Mouse (Mus musculus): ENCODE measurements around the gene Hist1h2bb.
"Not testable (repeated sequence)": the region's sequence is repeated elsewhere in the genome, so short reads cannot be mapped to it uniquely, and the experiment has no call there.

Hist1h2bb gene

DNA sequence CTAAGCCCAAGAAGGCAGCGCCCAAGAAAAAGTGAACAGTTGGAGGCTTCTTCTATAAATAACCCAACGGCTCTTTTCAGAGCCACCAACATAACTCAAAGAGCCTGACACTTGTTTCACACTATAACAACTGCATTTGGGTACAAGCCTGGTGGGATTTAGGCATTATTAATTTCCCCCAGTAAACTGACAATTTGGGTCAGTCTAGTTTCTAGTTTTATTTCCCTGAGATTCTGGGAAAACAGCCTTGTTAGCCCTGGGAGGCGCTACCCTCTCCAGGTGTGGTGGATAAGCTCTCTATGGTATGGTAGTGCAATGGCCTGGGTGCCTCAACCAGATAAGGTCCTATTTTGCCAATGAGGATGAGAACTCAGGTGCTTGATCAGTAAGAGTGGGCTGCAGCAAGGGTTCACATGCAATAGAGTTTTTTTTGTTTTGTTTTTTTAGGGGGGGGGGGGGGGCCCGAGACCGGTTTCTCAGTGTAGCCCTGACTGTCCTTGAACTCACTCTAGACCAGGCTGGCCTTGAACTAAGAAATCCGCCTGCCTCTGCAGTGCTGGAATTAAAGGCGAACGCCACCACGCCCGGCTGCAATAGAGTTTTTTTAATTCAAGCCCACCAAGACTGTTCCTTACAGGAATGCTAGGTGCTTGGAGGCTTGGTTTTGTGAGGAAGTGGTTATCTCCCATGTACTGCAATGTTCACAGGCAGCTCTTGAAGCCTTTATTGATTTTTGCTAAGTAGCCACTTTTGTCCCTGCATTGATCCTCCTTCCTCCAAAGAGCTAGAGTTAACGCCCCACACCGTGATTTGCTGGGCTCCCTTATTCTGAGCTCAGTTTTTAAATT, 18.0 kb downstream of the Hist1h2bb start:
- no peak for DNase-seq (ENCODE audit: low read depth, low spot score)

DNA sequence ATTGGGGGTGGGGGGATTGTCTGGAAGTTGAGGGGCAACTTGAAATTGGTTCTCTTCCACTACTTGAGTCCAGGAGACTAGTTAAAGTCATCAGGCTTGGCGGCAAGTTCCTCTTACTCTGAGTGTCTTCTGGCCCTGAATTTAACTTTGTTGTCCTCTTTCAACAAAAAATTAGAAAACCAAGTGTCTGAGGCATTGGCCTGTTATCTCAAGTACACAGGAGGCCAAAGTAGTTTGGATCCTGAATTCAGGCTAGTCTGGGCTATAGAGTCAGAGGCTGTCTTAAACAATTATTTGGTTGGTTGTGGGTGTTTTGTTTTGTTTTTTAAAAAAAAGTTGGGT, 18.6 kb downstream of the Hist1h2bb start:
- no peak for DNase-seq (ENCODE audit: low read depth, low spot score)

GRCm38 (mm10) chr13:23766772-23767171, 20.2 kb downstream of the Hist1h2bb start:
- no peak for DNase-seq (ENCODE audit: low read depth, low spot score)

GRCm38 (mm10) chr13:23768834-23769397, 22.4 kb downstream of the Hist1h2bb start:
- DNase-seq (ENCODE audit: low read depth, low spot score): no peak

GRCm38 (mm10) chr13:23769613-23770012, 23.1 kb downstream of the Hist1h2bb start, which contains the start of gene Trim38:
Gene Trim38, plus strand, starts transcription at chr13:23769913.
- DNase-seq (ENCODE audit: low read depth, low spot score): not testable (repeated sequence)

DNA sequence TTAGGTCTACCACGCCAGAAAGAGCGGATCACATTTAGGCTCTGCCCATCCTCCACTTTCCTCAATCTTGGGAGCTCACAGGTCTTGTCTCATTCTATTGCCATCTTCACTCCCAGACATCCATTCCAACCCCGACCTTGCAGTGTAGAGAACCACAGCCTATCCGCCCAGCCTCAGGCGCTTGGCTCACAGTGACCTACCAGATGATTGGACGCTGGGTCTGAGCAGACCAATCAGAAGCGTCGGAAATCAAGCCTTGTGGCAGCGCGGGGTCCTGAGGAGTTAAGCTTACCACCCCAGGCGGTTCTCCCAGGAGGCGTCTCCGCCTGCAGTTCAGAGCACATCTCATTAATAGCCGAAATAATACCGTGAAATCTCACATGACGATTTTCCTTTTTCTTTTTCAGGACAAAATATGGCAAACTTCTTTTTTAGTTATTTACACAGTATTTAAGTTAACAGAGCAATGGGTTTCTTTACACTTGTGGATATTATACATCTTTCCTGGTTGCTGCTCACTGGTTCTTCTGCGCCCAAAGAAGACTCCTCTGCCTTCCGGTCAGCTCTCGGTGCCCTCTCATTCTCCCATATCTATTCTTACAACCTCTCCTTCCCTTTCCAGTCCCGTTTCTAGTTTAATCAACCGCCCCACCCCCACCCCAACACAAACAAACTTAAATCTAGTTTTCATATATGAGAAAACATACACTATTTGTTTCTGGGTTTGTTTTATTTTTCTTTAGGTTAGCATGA, 26.2 kb downstream of the Hist1h2bb start:
- peak; percentile 73 for DNase-seq (ENCODE audit: low read depth, low spot score)

- DNase-seq (ENCODE audit: low read depth, low spot score): no peak
Observed at GRCm38 (mm10) chr13:23778339-23778738, 31.8 kb downstream of the Hist1h2bb start.

- no peak for DNase-seq (ENCODE audit: low read depth, low spot score)
Observed at GRCm38 (mm10) chr13:23779025-23779424, 32.5 kb downstream of the Hist1h2bb start.

DNA sequence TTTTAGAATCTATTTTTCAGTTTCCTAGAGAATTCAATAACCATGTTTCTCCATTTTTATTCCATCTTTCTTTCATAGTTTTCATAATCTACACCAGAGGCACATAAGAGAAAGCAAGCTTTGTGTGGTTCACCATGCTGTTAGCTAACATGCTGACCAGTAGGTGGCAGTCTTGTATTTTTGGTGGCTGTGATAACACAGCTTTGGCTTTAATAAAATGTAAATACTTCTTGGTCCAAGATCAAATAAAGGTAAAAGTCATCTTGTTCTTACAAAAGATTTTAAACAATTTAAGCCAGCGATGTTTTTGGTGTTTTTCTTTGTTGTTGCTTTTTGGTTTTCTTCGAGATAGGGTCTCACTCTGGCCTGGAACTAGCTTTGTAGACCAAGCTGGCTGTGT, 46.0 kb downstream of the Hist1h2bb start:
- no peak for DNase-seq (ENCODE audit: low read depth, low spot score)

Data from WW6 (cell line).